Comparison of ENCODE assay signal across 9 mouse cellular contexts in the genomic region with DNA sequence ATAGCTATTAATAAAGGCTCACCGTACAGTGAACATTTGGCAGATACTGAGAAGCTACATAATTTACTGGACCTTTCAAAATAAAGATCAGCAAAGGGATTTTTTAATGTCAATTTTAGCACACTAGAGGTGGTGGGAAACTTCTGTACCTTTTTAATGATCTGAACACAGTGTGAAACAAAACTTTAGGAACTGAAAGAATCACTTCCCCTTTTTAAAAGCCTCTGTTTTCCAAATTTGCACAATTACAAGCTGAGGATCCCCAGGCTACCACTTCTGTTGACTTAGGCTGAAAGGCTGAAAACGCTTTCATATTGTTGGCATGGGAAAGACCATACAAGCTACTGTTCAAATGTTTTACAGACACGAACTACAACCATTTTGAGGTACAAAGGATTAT. TPM values are rescaled to one million over a fixed set of nuclear protein-coding genes. Genes with fewer than 3 reads are reported as not detected.
DNase-seq lines count a peak whose midpoint lies in the region; ATAC-seq and TF ChIP-seq lines count a peak whose summit lies in the region.
"Had no signal": no experiment of that assay in that cellular context is flagged by ENCODE, and none has a peak within 500 bp of the region (broad histone marks: within the 10 kb centered on the region; RNA-seq: fewer than 3 reads in every experiment).

No protein-coding gene starts in this region.

- DNase-seq in gastrocnemius, adult 2 months: no peak
- no peak for DNase-seq in gastrocnemius, postnatal 36 days
- DNase-seq in midbrain, postnatal 0 days (ENCODE audit: low spot score): no peak
- DNase-seq in limb, embryonic 14.5 days (ENCODE audit: low spot score): no peak
- no peak for DNase-seq in spleen, adult 18-20 months
- no peak for DNase-seq in ovary, postnatal 14 days (ENCODE audit: low spot score)
- DNase-seq: adrenal gland, postnatal 14 days had no signal

- no peak for ATAC-seq in midbrain, postnatal 0 days (ENCODE audit: low FRiP score)
- ATAC-seq in midbrain, embryonic 16.5 days: no peak
- ATAC-seq in limb, embryonic 14.5 days (ENCODE audit: low FRiP score, low read depth): no peak
- no peak for ATAC-seq in stomach, embryonic 15.5 days (ENCODE audit: insufficient read depth, low FRiP score, low read depth)

- H3K9ac ChIP-seq in midbrain, postnatal 0 days (replicated peaks; ENCODE audit: low read length, poor library complexity, severe bottlenecking): no peak overlapping the region
- no peak overlapping the region for H3K9ac ChIP-seq in midbrain, embryonic 16.5 days (ENCODE audit: low read depth, low read length)
- H3K9ac ChIP-seq in limb, embryonic 14.5 days (ENCODE audit: low read depth, low read length, severe bottlenecking): peak overlapping the region; percentile 89
- H3K9ac ChIP-seq in stomach, embryonic 15.5 days: peak overlapping the region; percentile 19; the same call in 1 of the 2 replicates

- 0 out of 2 replicates have a peak, but pooled peaks cover 3% of the 10 kb centered on the region for H3K27me3 ChIP-seq in midbrain, postnatal 0 days (ENCODE audit: insufficient read depth, low read length)
- H3K27me3 ChIP-seq in midbrain, embryonic 16.5 days (ENCODE audit: control insufficient read depth, insufficient read depth, low read depth, low read length): peaks cover 2% of the 10 kb centered on the region; the same call in 1 of the 2 replicates
- no peaks in the 10 kb centered on the region for H3K27me3 ChIP-seq in limb, embryonic 14.5 days (ENCODE audit: control insufficient read depth, insufficient read depth, low read length)
- no peaks in the 10 kb centered on the region for H3K27me3 ChIP-seq in stomach, embryonic 15.5 days (replicated peaks)

- H3K4me2 ChIP-seq in midbrain, postnatal 0 days (ENCODE audit: low read depth, low read length, poor library complexity, severe bottlenecking): peak overlapping the region; percentile 98; the same call in 1 of the 2 replicates
- H3K4me2 ChIP-seq in midbrain, embryonic 16.5 days (ENCODE audit: low read length): no peak overlapping the region; the same call in 1 of the 2 replicates
- H3K4me2 ChIP-seq in limb, embryonic 14.5 days (replicated peaks; ENCODE audit: low read depth, low read length, severe bottlenecking): peak overlapping the region; percentile 77
- H3K4me2 ChIP-seq in stomach, embryonic 15.5 days: peak overlapping the region; percentile 89

- H3K9me3 ChIP-seq in midbrain, postnatal 0 days (ENCODE audit: low read length): no peaks in the 10 kb centered on the region
- H3K9me3 ChIP-seq in midbrain, embryonic 16.5 days (replicated peaks; ENCODE audit: control insufficient read depth, low read length, poor library complexity, severe bottlenecking): no peaks in the 10 kb centered on the region
- no peaks in the 10 kb centered on the region for H3K9me3 ChIP-seq in limb, embryonic 14.5 days (ENCODE audit: control insufficient read depth, low read length)
- H3K9me3 ChIP-seq in stomach, embryonic 15.5 days: no peaks in the 10 kb centered on the region

- H3K4me3 ChIP-seq in gastrocnemius, adult 2 months: peak overlapping the region; percentile 77
- H3K4me3 ChIP-seq in midbrain, postnatal 0 days (ENCODE audit: low read depth, low read length): no peak overlapping the region
- H3K4me3 ChIP-seq in midbrain, embryonic 16.5 days (ENCODE audit: low read depth, low read length): no peak overlapping the region
- H3K4me3 ChIP-seq in limb, embryonic 14.5 days (replicated peaks; ENCODE audit: low read length): peak overlapping the region; percentile 63
- H3K4me3 ChIP-seq in stomach, embryonic 15.5 days (replicated peaks): peak overlapping the region; percentile 82

- H3K27ac ChIP-seq in gastrocnemius, adult 2 months: peak overlapping the region; percentile 92
- no peak overlapping the region for H3K27ac ChIP-seq in midbrain, postnatal 0 days (ENCODE audit: low read depth, low read length)
- H3K27ac ChIP-seq in midbrain, embryonic 16.5 days (ENCODE audit: low read length): no peak overlapping the region
- H3K27ac ChIP-seq in limb, embryonic 14.5 days (replicated peaks; ENCODE audit: low read depth, low read length): no peak overlapping the region
- H3K27ac ChIP-seq in stomach, embryonic 15.5 days: peak overlapping the region; percentile 80; the same call in 1 of the 2 replicates

- no peaks in the 10 kb centered on the region for H3K36me3 ChIP-seq in midbrain, postnatal 0 days (ENCODE audit: insufficient read depth, low read length)
- H3K36me3 ChIP-seq in midbrain, embryonic 16.5 days (ENCODE audit: control insufficient read depth, insufficient read depth, low read length): no peaks in the 10 kb centered on the region
- peaks cover 8% of the 10 kb centered on the region; the same call in 1 of the 2 replicates for H3K36me3 ChIP-seq in limb, embryonic 14.5 days (ENCODE audit: control insufficient read depth, insufficient read depth, low read length)
- no peaks in the 10 kb centered on the region for H3K36me3 ChIP-seq in stomach, embryonic 15.5 days

- WGBS in midbrain, postnatal 0 days: 63% methylated on average over 3 of the region's 3 CpGs
- WGBS in midbrain, embryonic 16.5 days: 61% methylated on average over 3 of the region's 3 CpGs
- WGBS in limb, embryonic 14.5 days: 19% methylated on average over 3 of the region's 3 CpGs
- WGBS in stomach, embryonic 15.5 days: 19% methylated on average over 3 of the region's 3 CpGs

- no peak for TF ChIP-seq POLR2A in limb, embryonic 14.5 days (IDR thresholded peaks at IDR 0.05; ENCODE audit: borderline replicate concordance, extremely low read depth, insufficient read depth, insufficient read length)

- no peaks in the 10 kb centered on the region for H3K4me1 ChIP-seq in midbrain, postnatal 0 days (ENCODE audit: insufficient read depth, low read length)
- H3K4me1 ChIP-seq in midbrain, embryonic 16.5 days (ENCODE audit: control insufficient read depth, insufficient read depth, low read length): no peaks in the 10 kb centered on the region
- H3K4me1 ChIP-seq in limb, embryonic 14.5 days (ENCODE audit: control insufficient read depth, insufficient read depth, low read length): peaks cover 11% of the 10 kb centered on the region; the same call in 1 of the 2 replicates
- H3K4me1 ChIP-seq in stomach, embryonic 15.5 days: no peaks in the 10 kb centered on the region; the same call in 1 of the 2 replicates

- intact Hi-C loops in gastrocnemius, adult 2 months (cut with DNase I): no loop called here
- intact Hi-C loops in gastrocnemius, postnatal 36 days (cut with DNase I): no loop called here

- TF ChIP-seq CTCF in gastrocnemius, adult 2 months (IDR thresholded peaks at IDR 0.05): no peak
- no peak for TF ChIP-seq CTCF in midbrain, postnatal 0 days (IDR thresholded peaks at IDR 0.05)

RNA-seq across cellular contexts. Expression of a gene that starts 56.6 kb away (rescaled TPM):
- 10 to 100 TPM; 33.0 to 44.0 TPM for total RNA-seq in gastrocnemius, adult 2 months (2021)
- total RNA-seq in gastrocnemius, postnatal 36 days (2021): 10 to 100 TPM; 32.6 to 36.6 TPM
- total RNA-seq in midbrain, postnatal 0 days (2014; rRNA removed): 14.7 and 23.9 TPM in 2 replicates
- 41.3 and 43.4 TPM in 2 replicates for polyA plus RNA-seq in midbrain, postnatal 0 days (2015; fragmentation: Nextera tagmentation; extraction: Ambion mirVana)
- polyA plus RNA-seq in midbrain, embryonic 16.5 days (2015; fragmentation: Nextera tagmentation; extraction: Ambion mirVana): 36.2 and 37.4 TPM in 2 replicates
- polyA plus RNA-seq in limb, embryonic 14.5 days (2012; rRNA removed): 9.9 and 10.9 TPM in 2 replicates
- polyA plus RNA-seq in limb, embryonic 14.5 days (2014; fragmentation: Nextera tagmentation; extraction: Ambion mirVana): 45.3 and 46.5 TPM in 2 replicates
- polyA plus RNA-seq in stomach, embryonic 15.5 days (2015; fragmentation: Nextera tagmentation; extraction: Ambion mirVana): 45.0 and 45.8 TPM in 2 replicates

Comparison
In these comparisons a context has a peak if more than half of its experiments do, and no peak if none do; other contexts are left out.
1. H3K27ac ChIP-seq: peak in gastrocnemius, adult 2 months (single experiment) and stomach, embryonic 15.5 days (single experiment); none in midbrain, postnatal 0 days (single experiment), midbrain, embryonic 16.5 days (single experiment) and limb, embryonic 14.5 days (single experiment).
2. H3K4me3 ChIP-seq: peak in gastrocnemius, adult 2 months (single experiment), limb, embryonic 14.5 days (single experiment) and stomach, embryonic 15.5 days (single experiment); none in midbrain, postnatal 0 days (single experiment) and midbrain, embryonic 16.5 days (single experiment).
3. H3K9ac ChIP-seq: peak in limb, embryonic 14.5 days (single experiment) and stomach, embryonic 15.5 days (single experiment); none in midbrain, postnatal 0 days (single experiment) and midbrain, embryonic 16.5 days (single experiment).